Mouse (Mus musculus): ENCODE measurements at regions not wholly inside any gene's neighbourhood (a gene's known extent, or its start where the extent isn't known, plus 50 kb on each side); places are given as distances from the start of the nearest gene placed in this dataset.

GRCm38 (mm10) chr15:40435156-40435555, 301.0 kb downstream of the 9330182O14Rik start:
- DNase-seq = peak in 1 of 2 experiments; percentile 23

DNA sequence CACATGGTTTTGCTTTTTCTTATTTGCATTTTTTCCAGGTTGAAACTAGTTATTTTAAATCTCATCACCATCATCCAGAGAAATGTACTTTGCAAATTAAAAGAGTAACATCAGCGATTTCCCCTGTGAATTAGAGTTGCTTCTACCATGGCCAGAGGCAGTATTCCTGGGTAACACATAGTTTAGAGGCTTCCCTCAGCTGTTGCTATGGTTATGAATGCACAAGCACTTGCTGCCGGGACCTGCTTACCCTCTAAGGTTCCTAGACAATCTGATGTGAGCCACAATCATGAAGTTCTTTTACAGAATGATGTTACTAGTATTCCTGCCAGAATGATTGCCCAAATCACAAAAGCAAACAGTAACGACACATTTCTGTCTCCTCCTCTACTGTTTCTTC, 302.5 kb downstream of the 9330182O14Rik start:
- no peak for DNase-seq

DNA sequence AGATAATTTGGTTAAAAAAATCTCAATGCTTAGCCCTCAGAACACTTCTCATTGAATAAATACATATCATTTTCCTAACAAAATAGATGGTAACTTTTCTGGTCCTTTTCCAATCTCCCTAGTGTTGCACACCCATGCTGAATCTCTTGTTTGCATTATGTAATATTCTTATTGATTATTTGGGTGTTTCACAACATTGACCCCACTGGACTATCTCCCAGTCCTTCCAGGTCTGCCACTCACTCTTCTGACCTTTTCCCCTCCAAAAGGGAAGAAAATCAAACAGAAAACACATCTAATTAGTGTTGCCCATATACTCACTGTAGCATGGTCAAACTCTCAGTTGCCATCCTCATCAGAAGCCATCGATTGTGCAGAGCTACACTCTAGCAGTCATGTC, 305.7 kb downstream of the 9330182O14Rik start:
- DNase-seq = no peak

- DNase-seq = no peak
These were observed 314.5 kb downstream of the 9330182O14Rik start for GRCm38 (mm10) chr15:40448623-40449022.

- no peak for DNase-seq
These were observed 319.1 kb downstream of the 9330182O14Rik start for GRCm38 (mm10) chr15:40453235-40453634.

DNA sequence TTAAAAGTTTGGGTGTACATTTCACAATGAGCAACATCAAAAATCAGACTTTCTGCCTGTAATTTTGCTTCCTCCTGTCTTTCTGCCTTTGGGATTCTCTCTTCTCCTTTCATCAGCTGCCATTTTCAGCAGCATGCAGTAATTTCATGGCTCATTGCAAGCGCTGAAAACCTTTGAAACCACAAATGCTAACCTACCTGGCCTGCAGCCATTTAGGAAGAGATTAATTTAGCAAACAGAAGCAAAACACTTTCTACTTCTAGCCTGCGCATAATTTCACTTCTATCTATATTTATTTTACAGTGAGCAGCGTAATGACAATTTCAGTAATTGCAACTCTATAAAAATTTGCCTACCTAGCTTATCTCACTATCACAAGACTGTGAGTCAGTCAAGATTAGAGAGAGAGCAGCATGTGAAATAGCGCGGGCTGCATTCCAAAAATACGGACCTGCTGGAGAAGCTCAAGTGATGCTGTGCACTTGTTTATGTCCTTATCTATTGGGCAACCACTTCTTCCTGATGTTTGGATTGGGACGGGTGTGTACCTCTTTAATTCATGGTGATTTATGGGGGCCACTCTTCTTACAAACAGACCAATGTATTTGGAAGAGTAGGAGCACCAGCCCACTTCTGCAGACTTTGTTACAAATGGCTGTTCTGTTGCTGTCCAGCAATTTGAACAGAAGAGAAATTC, 341.6 kb downstream of the 9330182O14Rik start:
- peak; percentile 86 to 90 for DNase-seq

DNA sequence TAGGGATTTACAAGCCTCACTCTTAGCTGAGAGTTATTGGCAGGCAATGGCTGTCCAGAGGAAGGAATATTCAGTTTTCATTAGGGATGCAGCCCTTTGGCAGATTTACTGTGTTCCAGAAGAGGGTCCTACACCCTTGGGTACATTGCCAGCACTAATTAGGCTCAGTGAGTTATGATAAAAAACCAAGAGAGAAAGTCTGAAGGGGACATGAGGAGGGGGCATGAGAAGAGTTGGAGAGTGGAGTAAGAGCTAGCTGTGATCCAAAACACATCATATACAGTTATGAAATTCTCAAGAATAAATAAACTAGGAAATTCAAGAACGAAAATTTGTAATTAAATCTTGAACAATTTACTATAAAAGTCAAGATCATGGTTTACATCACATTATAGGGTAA, 346.2 kb downstream of the 9330182O14Rik start:
- DNase-seq = no peak

DNA sequence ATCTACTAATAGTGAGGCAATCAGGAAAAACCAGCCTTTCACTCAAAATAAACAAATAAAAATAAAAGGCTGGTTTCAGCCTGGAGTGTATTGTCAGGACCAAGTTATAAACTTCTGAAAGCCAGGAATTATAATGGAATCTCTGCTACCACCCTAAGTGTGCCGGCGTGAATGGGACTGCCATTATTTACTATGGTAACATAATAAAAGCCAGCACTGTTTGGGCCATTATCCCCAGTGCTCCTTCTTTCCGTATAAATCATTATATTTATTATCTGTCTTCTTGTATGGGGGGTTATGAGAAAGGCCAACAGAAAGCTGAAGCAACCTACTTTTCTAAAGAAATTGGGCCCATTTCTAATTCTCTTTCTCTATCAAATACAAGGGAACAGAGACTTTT, 347.1 kb downstream of the 9330182O14Rik start:
- no peak for DNase-seq

DNA sequence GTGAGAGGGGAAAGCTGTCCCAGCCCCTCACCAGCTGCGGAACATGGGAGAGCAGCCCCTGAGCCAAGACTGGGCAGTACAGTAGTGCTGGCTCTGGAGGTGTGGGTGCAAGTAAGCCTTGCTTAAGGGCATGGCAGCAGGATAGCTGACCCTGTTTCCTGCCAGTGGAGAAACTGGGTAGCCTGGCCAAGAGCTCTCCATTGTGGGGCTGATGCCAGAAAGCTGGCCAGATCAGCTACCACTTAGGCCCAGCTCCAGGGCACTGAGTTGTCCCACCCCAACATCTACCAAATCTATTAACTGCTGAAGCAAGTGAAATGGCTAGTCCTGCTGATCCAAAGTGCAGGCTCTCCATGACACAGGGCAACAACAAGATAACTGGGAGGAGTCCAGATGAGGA, 351.8 kb downstream of the 9330182O14Rik start:
- peak; percentile 59 to 60 for DNase-seq

DNA sequence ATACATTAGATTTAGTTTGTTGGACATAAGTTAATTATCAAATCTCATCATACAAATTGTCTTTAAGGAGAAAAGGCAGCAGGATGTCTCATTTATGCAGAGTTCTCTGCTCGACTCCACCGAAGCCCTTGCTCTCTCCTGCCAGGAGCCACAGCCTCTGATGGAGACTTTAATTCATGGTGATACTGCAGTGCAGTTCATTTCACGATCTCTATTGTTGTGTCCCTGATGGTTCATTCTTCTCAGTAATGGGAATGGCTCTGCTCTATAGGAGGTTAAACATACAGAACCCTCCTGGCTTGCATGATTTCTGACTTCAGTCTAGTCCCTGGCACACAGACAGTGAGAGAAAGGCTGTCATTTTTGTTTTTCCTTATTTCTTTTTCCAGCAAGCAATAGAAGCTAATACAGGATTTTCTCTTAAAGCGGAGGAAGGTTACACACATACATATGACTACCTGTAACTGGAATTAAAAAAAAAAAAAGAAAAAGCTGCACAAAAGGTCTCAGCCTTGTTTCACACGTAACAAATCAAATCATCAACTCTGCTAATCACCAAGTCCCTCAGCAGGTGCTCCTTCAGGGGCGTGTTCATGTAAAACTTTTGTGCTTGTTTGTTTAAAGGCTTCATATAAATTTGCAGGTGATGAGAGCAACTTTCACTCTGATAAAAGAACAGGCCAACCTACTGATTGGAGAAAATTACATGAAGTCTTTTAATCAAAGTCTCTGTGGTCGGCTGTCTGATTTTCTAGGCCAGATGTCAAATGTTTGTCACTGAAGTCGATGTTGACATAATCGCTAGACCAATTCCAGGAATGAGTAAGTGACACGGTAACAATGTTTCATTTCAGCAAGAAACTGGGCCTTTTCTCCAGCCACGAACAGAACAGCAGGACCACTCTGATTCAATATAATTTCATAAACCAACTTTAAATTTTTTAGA, 367.3 kb downstream of the 9330182O14Rik start:
- DNase-seq = no peak

- DNase-seq = no peak
These were observed 376.7 kb downstream of the 9330182O14Rik start for GRCm38 (mm10) chr15:40510826-40511225.

GRCm38 (mm10) chr15:40524350-40524749, 390.2 kb downstream of the 9330182O14Rik start:
- DNase-seq = no peak

DNA sequence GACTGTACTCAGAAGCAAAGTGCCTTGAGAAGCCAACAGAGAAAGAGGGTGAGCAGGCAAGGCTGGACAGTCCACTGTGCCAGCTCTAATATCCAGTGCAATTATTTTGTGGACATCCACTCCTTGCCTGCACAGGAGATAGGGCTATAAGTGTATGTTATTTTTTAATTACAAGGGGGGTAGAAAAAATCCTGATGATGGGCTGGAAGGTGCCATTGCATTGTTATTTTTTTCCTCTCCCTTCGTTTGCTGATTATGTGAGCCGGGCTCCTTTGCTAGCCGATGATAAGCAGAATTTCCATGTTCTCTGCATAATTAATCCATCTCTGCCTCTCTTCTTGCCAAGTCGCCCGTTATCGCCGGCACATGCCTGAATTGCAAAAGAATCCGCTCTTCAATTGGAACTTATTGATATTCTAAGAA, 399.3 kb downstream of the 9330182O14Rik start:
- DNase-seq = peak; percentile 61 to 74

DNA sequence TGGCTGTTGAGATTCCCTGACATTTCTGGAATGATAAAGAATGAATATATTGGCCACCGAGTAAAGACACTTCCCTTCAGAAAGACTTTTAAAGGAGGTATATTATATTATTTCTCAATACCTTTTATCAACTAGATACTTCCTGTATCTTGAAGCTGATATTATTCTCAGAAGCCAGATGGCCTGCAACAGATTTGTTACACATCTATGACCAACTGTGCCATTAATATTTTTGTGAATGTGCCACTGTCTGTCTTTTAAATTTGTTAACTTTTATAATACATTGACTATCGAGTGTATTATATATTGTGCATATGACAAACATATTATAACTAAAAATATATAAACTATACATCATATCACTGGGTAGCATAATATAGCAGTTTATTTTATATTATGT, 427.5 kb downstream of the 9330182O14Rik start:
- DNase-seq = no peak

DNA sequence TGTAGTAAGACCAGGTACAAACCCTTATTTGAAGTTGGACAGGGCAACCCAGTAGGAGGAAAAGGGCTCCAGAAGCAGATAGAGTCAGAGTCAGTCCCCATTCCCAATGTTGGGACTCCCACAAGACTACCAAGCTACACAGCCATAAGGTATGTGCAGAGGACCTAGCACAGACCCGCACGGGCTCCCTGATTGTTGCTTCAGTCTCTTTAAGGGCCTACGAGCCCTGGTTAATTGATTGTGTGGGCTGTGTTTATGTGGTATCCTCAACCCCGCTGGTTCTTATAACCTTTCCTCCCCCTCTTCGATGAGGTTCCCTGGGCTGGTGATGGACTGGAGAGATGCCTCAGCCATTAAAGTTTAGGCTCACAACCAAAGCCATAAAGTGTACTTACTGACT, 431.6 kb downstream of the 9330182O14Rik start:
- DNase-seq = no peak

- DNase-seq = no peak
These were observed 432.3 kb downstream of the 9330182O14Rik start for GRCm38 (mm10) chr15:40566481-40566880.

DNA sequence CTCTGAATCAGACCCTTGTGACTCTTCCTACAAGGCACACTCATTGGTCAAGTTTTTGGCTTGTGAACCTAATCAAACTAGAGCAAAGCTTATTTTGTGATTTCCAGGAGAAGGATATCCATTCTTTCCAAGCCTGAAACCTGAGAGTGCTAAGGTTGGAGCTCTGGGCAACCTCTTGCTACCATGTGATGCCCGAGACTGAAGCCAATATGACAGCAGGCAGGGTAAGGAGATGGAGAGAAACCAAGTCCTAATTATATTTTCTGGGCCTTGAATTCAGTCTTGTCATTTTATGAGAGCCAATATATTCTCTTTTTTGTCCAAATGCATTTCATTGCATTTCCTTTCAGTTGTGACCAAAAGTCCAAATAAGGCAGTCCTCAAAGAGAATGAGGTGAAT, 434.5 kb downstream of the 9330182O14Rik start:
- peak; percentile 66 to 80 for DNase-seq
